Mouse (Mus musculus): Measurements from ENCODE around the gene Wdsub1. TPM values are rescaled to one million over a fixed set of nuclear protein-coding genes. Genes with fewer than 3 reads are reported as not detected.

Wdsub1 gene
- total RNA-seq, 1 experiment = 20.7 TPM

DNA sequence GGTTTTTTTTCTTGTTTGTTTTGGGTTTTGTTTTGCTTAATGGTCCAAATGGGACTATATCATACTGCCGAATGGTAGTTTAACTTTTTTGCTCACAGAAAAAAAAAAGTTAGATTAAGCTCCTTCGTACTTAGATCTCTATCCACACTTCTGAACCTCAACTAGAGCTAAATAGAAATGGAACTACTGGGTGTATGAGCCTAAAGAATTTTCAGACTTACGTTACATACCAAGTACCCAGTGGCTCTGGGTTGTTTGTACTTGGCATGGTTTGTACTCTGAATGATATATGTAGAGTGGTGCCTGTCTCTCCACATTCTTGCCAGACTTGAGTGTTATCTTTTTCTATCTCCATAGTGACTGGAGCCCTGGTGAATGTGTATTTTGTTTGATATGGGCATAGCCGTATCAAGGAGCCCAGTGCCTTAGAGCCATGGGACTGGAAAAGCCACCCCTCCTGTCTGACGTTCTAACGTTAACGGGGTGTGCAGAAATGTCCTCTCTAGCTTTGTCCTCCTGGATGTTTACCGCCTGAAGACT, 421 bp upstream of the Wdsub1 start:
- no peaks in the 10 kb centered on the region for H3K9me3 ChIP-seq (ENCODE audit: control insufficient read depth, insufficient read depth, low read depth, low read length)
- H3K36me3 ChIP-seq (ENCODE audit: control insufficient read depth, insufficient read depth, low read length, poor library complexity, severe bottlenecking) = no peaks in the 10 kb centered on the region
- no peak overlapping the region for H3K9ac ChIP-seq (ENCODE audit: insufficient read depth, low read depth, low read length, poor library complexity, severe bottlenecking)
- peaks cover 0 to 2% of the 10 kb centered on the region in 2 experiments; a peak in 2 of 4 replicates for H3K4me1 ChIP-seq (ENCODE audit: control insufficient read depth in 2 of 2, insufficient read depth in 2 of 2, low read length in 2 of 2, poor library complexity in 1 of 2)
- in situ Hi-C loops (cut with MboI; ENCODE audit: low sequenced_read_pairs in 2 of 2, unreplicated experiment in 2 of 2) = no loop called here
- no peak for DNase-seq (ENCODE audit: low read depth, low spot score)
- peak overlapping the region; percentile 77 to 78 for H3K4me3 ChIP-seq (ENCODE audit: insufficient read depth in 1 of 2, low read depth in 1 of 2, low read length in 2 of 2, poor library complexity in 1 of 2, severe bottlenecking in 1 of 2)
- TF ChIP-seq ZNF384 (IDR thresholded peaks at IDR 0.05; ENCODE audit: low read depth, low read length) (no peak), ZC3H11A (IDR thresholded peaks at IDR 0.05; ENCODE audit: borderline replicate concordance, low read depth, low read length) (no peak), CHD2 (IDR thresholded peaks at IDR 0.05; ENCODE audit: low read depth, low read length) (no peak), MAFK (IDR thresholded peaks at IDR 0.05; ENCODE audit: insufficient read depth, low read depth, low read length) (no peak), HCFC1 (IDR thresholded peaks at IDR 0.05; ENCODE audit: borderline replicate concordance, insufficient read depth, low read length) (no peak)
- H3K27ac ChIP-seq (ENCODE audit: insufficient read depth, low read depth, low read length, poor library complexity, severe bottlenecking) = no peak overlapping the region

DNA sequence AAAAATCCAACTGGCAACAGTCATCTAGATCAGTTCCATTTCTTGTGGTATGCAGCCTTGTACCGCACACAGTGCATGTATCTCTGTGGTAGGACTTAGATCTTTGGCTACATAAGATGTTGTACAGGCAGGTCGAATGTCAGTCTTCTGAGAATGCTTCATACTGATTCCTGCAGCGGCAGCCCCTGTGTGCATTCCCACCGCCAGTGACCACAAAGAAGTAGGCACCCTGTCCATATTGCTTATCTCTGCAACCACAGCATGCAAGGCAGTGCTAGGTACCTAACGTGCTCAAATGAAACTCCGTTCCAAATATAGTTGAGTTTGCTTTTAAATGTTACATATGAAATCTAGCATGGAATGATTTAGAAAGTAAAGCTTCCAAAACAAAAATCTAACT, 987 bp downstream of the Wdsub1 start:
- Histone ChIP-seq H3K9me3 (ENCODE audit: control insufficient read depth, insufficient read depth, low read depth, low read length) (no peaks in the 10 kb centered on the region), H3K4me3 (ENCODE audit: insufficient read depth in 1 of 2, low read depth in 1 of 2, low read length in 2 of 2, poor library complexity in 1 of 2, severe bottlenecking in 1 of 2) (peak overlapping the region; percentile 27 to 78; a peak in 3 of 4 replicates), H3K27ac (ENCODE audit: insufficient read depth, low read depth, low read length, poor library complexity, severe bottlenecking) (no peak overlapping the region), H3K36me3 (ENCODE audit: control insufficient read depth, insufficient read depth, low read length, poor library complexity, severe bottlenecking) (no peaks in the 10 kb centered on the region), H3K9ac (ENCODE audit: insufficient read depth, low read depth, low read length, poor library complexity, severe bottlenecking) (peak overlapping the region; percentile 35; the same call in 1 of the 2 replicates), H3K4me1 (ENCODE audit: control insufficient read depth in 2 of 2, insufficient read depth in 2 of 2, low read length in 2 of 2, poor library complexity in 1 of 2) (peaks cover 0 to 2% of the 10 kb centered on the region in 2 experiments; a peak in 2 of 4 replicates)
- in situ Hi-C loops (cut with MboI; ENCODE audit: low sequenced_read_pairs in 2 of 2, unreplicated experiment in 2 of 2) = no loop called here
- TF ChIP-seq HCFC1 (IDR thresholded peaks at IDR 0.05; ENCODE audit: borderline replicate concordance, insufficient read depth, low read length) = no peak
- no peak for TF ChIP-seq MAFK (IDR thresholded peaks at IDR 0.05; ENCODE audit: insufficient read depth, low read depth, low read length)
- TF ChIP-seq ZNF384 (IDR thresholded peaks at IDR 0.05; ENCODE audit: low read depth, low read length) = no peak
- TF ChIP-seq ZC3H11A (IDR thresholded peaks at IDR 0.05; ENCODE audit: borderline replicate concordance, low read depth, low read length) = no peak
- TF ChIP-seq CHD2 (IDR thresholded peaks at IDR 0.05; ENCODE audit: low read depth, low read length) = no peak
- no peak for DNase-seq (ENCODE audit: low read depth, low spot score)

GRCm38 (mm10) chr2:59878221-59878620, 4.2 kb downstream of the Wdsub1 start:
- Histone ChIP-seq H3K36me3 (ENCODE audit: control insufficient read depth, insufficient read depth, low read length, poor library complexity, severe bottlenecking) (no peaks in the 10 kb centered on the region; the same call in 1 of the 2 replicates), H3K9ac (ENCODE audit: insufficient read depth, low read depth, low read length, poor library complexity, severe bottlenecking) (peak overlapping the region; percentile 79), H3K9me3 (ENCODE audit: control insufficient read depth, insufficient read depth, low read depth, low read length) (no peaks in the 10 kb centered on the region), H3K4me3 (ENCODE audit: insufficient read depth in 1 of 2, low read depth in 1 of 2, low read length in 2 of 2, poor library complexity in 1 of 2, severe bottlenecking in 1 of 2) (peak overlapping the region; percentile 62 to 74), H3K27ac (ENCODE audit: insufficient read depth, low read depth, low read length, poor library complexity, severe bottlenecking) (no peak overlapping the region), H3K4me1 (ENCODE audit: control insufficient read depth in 2 of 2, insufficient read depth in 2 of 2, low read length in 2 of 2, poor library complexity in 1 of 2) (peaks cover 0 to 2% of the 10 kb centered on the region in 2 experiments; a peak in 2 of 4 replicates)
- TF ChIP-seq ZNF384 (IDR thresholded peaks at IDR 0.05; ENCODE audit: low read depth, low read length) = no peak
- TF ChIP-seq HCFC1 (IDR thresholded peaks at IDR 0.05; ENCODE audit: borderline replicate concordance, insufficient read depth, low read length) = no peak
- TF ChIP-seq CHD2 (IDR thresholded peaks at IDR 0.05; ENCODE audit: low read depth, low read length) = no peak
- TF ChIP-seq MAFK (IDR thresholded peaks at IDR 0.05; ENCODE audit: insufficient read depth, low read depth, low read length) = no peak
- no peak for TF ChIP-seq ZC3H11A (IDR thresholded peaks at IDR 0.05; ENCODE audit: borderline replicate concordance, low read depth, low read length)
- in situ Hi-C loops (cut with MboI; ENCODE audit: low sequenced_read_pairs in 2 of 2, unreplicated experiment in 2 of 2) = no loop called here
- peak; percentile 29 for DNase-seq (ENCODE audit: low read depth, low spot score)

DNA sequence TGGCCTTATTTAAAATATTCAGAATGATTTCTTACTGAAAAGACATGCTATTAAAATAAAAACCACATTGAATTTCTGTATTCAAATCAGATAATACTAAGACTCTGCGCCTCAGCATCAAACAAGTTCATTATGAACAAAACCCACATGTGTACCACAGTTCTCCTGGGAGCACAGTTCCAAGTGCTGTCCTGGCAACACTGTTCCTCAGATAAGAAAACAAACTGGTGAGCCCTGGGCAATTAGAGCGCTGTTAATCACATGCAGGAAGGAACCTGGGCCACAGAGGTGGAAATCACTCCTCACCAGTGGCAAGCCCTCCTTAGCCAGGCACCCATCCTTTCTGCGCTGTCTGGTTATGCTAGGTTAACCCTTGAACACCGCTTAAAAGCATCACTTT, 5.1 kb downstream of the Wdsub1 start:
- H3K9me3 ChIP-seq (ENCODE audit: control insufficient read depth, insufficient read depth, low read depth, low read length) = no peaks in the 10 kb centered on the region
- no peaks in the 10 kb centered on the region; the same call in 1 of the 2 replicates for H3K36me3 ChIP-seq (ENCODE audit: control insufficient read depth, insufficient read depth, low read length, poor library complexity, severe bottlenecking)
- H3K4me3 ChIP-seq (ENCODE audit: insufficient read depth in 1 of 2, low read depth in 1 of 2, low read length in 2 of 2, poor library complexity in 1 of 2, severe bottlenecking in 1 of 2) = no peak overlapping the region
- no peak overlapping the region for H3K9ac ChIP-seq (ENCODE audit: insufficient read depth, low read depth, low read length, poor library complexity, severe bottlenecking)
- no peak for DNase-seq (ENCODE audit: low read depth, low spot score)
- in situ Hi-C loops (cut with MboI; ENCODE audit: low sequenced_read_pairs in 2 of 2, unreplicated experiment in 2 of 2) = no loop called here
- H3K27ac ChIP-seq (ENCODE audit: insufficient read depth, low read depth, low read length, poor library complexity, severe bottlenecking) = no peak overlapping the region
- peaks cover 0 to 2% of the 10 kb centered on the region in 2 experiments; a peak in 2 of 4 replicates for H3K4me1 ChIP-seq (ENCODE audit: control insufficient read depth in 2 of 2, insufficient read depth in 2 of 2, low read length in 2 of 2, poor library complexity in 1 of 2)
- TF ChIP-seq HCFC1 (IDR thresholded peaks at IDR 0.05; ENCODE audit: borderline replicate concordance, insufficient read depth, low read length) (no peak), ZNF384 (IDR thresholded peaks at IDR 0.05; ENCODE audit: low read depth, low read length) (no peak), CHD2 (IDR thresholded peaks at IDR 0.05; ENCODE audit: low read depth, low read length) (no peak), ZC3H11A (IDR thresholded peaks at IDR 0.05; ENCODE audit: borderline replicate concordance, low read depth, low read length) (no peak)

Data from ES-E14 (cell line).